Mouse (Mus musculus): Measurements from ENCODE around the gene Olfr461.
"Not testable (repeated sequence)": the region's sequence is repeated elsewhere in the genome, so short reads cannot be mapped to it uniquely, and the experiment has no call there.

Gene Olfr461

DNA sequence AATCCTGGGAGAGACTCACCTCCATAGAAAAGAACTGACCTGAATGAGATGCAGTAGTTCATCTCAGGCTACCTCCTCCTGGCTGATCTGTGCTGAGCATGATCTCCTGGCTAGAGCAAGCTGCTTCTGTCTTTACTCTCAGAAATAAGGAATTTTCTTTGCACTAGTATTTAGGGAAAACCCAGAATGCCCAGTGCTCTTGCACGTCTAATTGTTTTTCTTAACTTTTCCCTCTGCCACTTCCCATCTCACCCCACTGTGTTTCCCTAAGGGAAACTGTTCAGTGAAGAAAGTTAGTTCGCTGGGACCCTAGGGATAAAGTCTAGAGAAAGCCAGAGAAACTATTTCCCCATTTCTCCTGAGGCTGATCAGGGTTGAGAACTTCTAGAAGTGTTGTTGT, at the start of gene Olfr461:
Gene Olfr461, minus strand, starts transcription at position 101 of the 400 bp plus-strand sequence.
- no peak for DNase-seq (ENCODE audit: low read depth, low spot score)

DNA sequence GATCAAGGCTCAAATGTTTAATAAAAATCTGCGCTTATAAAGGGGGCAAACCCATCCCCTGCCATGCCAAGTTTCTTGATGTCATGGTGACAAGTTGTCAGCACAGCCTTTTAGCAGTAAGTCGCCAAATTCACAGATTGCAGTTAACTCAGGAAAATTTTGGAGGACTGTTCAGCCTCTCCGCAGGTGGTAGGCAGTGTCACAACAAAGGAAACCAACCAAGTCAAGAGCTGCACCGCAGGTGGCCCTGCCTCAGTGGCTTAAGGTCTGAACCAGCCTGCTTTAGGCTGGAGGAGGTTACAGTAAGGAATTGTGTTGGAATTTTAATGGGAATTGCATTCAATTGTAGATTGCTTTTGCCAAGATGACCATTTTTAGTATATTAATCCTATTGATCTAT, 43.7 kb upstream of the Olfr461 start:
- DNase-seq (ENCODE audit: low read depth, low spot score) = not testable (repeated sequence)

- DNase-seq (ENCODE audit: low read depth, low spot score) = no peak
These were observed 40.1 kb upstream of the Olfr461 start for GRCm38 (mm10) chr6:40594804-40595550.

DNA sequence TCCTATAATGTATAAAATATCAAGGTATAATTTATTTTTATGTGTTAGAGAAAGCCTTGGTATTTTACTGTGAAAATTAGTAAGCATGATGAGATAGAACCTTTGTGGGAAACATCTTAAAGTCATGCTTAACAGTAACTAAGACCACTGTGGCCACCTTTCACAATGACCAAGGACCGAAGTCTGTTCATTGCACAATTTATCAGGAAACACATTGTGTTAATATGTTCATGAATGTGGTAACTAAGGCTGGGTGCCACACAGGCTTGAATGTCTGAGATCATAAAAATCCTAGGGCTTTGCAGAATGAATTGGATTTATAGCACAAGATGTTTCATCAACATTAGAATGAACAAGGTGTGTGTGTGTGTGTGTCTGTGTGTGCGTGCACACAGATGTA, 33.5 kb upstream of the Olfr461 start:
- no peak for DNase-seq (ENCODE audit: low read depth, low spot score)

DNA sequence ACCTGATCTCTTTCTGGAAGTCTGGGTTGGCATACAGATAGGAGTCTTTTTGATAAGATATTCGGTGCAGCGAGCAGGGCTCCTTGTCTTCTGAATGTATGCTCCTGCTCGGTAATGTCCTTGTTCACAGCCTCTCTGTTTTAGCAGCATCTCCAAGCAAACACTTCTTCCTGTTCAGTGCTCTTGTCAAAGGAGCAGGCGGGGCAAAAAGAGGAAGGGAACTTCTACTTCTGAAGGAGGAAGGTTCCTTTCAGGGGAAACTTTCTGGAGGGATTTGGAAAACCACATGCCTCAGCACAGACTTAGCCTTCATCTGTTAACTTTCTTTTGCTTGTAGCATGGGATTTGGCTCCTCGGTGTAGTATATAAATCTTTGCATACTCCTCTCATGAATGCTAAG, 30.8 kb upstream of the Olfr461 start, which contains the start of gene Clec5a:
Gene Clec5a, minus strand, starts transcription at position 177 of the 400 bp plus-strand sequence.
- DNase-seq (ENCODE audit: low read depth, low spot score) = no peak

- DNase-seq (ENCODE audit: low read depth, low spot score) = no peak
These were observed 29.5 kb upstream of the Olfr461 start for GRCm38 (mm10) chr6:40584336-40584735.

DNA sequence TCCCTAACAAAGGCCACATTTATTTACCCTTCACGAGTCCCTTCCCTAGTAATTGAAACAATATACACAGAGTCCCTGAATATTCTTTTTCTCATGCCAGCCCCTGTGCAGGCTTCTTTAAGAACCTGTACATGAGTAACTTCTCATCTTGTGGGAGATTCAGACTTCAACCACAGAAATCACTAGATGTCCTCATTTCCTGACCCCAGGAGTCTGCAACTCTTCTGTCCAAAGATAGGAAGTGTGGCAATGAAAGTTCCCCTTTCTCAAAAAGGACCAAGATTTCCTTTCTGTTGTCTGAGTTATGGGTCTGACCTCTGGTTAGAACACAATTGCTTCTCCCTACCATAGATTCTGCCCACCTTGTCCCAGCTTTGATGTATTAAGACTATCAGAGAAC, 21.5 kb upstream of the Olfr461 start:
- DNase-seq (ENCODE audit: low read depth, low spot score) = no peak

- DNase-seq (ENCODE audit: low read depth, low spot score) = no peak
These were observed 18.8 kb upstream of the Olfr461 start for GRCm38 (mm10) chr6:40573618-40574017.

- DNase-seq (ENCODE audit: low read depth, low spot score) = no peak
These were observed 14.3 kb upstream of the Olfr461 start, which contains the start of gene Olfr460 for GRCm38 (mm10) chr6:40569187-40569586. Gene Olfr460, plus strand, starts transcription at chr6:40569487.

GRCm38 (mm10) chr6:40544690-40545089, 10.2 kb downstream of the Olfr461 start:
- DNase-seq (ENCODE audit: low read depth, low spot score) = no peak

GRCm38 (mm10) chr6:40519408-40519807, 35.4 kb downstream of the Olfr461 start, which contains the start of gene Prss37:
Gene Prss37, minus strand, starts transcription at chr6:40519508.
- no peak for DNase-seq (ENCODE audit: low read depth, low spot score)

- DNase-seq (ENCODE audit: low read depth, low spot score) = no peak
These were observed 61.6 kb downstream of the Olfr461 start, which contains the start of gene Tas2r108 for GRCm38 (mm10) chr6:40493229-40493628. Gene Tas2r108, plus strand, starts transcription at chr6:40493529.

Data from c-Kit-negative CD71-positive TER-119-positive erythroid progenitor cells, embryonic 14.5 days (primary cell).